Mouse (Mus musculus) spleen, adult 2 months (tissue): Measurements from ENCODE around the gene Agpat2.

Source experiments
- CTCF ChIP-seq: fragments of 200-500 bp; IDR thresholded peaks from 2 replicates; pipeline ENCODE4 v1.5.1; 2011; ENCODE audit warnings: mild to moderate bottlenecking, inconsistent platforms; ENCODE audit not compliant: insufficient read depth, insufficient read length, insufficient replicate concordance; ENCODE audit errors: extremely low read depth
- POLR2A ChIP-seq: fragments of 200-500 bp; IDR thresholded peaks from 2 replicates; pipeline ENCODE4 v1.6.1; 2011; ENCODE audit warnings: low read depth, low read length, inconsistent platforms

- TF ChIP-seq CTCF = no peak
- TF ChIP-seq POLR2A = no peak
Observed at GRCm38 (mm10) chr2:26575865-26576264, 28.4 kb downstream of the Agpat2 start.
